35 mouse cellular contexts compared by ENCODE assay signal in genomic region chr17:73243676-73244075, GRCm38 (mm10).
"Had no signal": no experiment of that assay in that cellular context is flagged by ENCODE, and none has a peak within 500 bp of the region (broad histone marks: within the 10 kb centered on the region; RNA-seq: fewer than 3 reads in every experiment).

No protein-coding gene starts in this region.

- H3K4me2 ChIP-seq: heart, embryonic 11.5 days; heart, embryonic 12.5 days; heart, embryonic 13.5 days; heart, embryonic 15.5 days; hindbrain, embryonic 12.5 days; hindbrain, embryonic 13.5 days; hindbrain, embryonic 14.5 days; hindbrain, embryonic 15.5 days; intestine, embryonic 15.5 days; kidney, embryonic 15.5 days had no signal

- H3K9me3 ChIP-seq: heart, embryonic 10.5 days; heart, embryonic 12.5 days; heart, embryonic 13.5 days; heart, embryonic 15.5 days; hindbrain, embryonic 10.5 days; hindbrain, embryonic 12.5 days; hindbrain, embryonic 13.5 days; hindbrain, embryonic 15.5 days; intestine, embryonic 15.5 days; kidney, embryonic 15.5 days had no signal

- H3K36me3 ChIP-seq: heart, embryonic 15.5 days; hindbrain, embryonic 12.5 days; hindbrain, embryonic 15.5 days; intestine, embryonic 15.5 days had no signal

- H3K4me1 ChIP-seq: hindbrain, embryonic 10.5 days; hindbrain, embryonic 12.5 days; hindbrain, embryonic 15.5 days; intestine, embryonic 15.5 days had no signal

- H3K4me3 ChIP-seq: heart, embryonic 10.5 days; heart, embryonic 12.5 days; heart, embryonic 13.5 days; heart, embryonic 15.5 days; hindbrain, embryonic 10.5 days; hindbrain, embryonic 12.5 days; hindbrain, embryonic 13.5 days; hindbrain, embryonic 15.5 days; intestine, embryonic 15.5 days; kidney, embryonic 15.5 days; layer of hippocampus, adult 2 months; left cerebral cortex, adult 2 months had no signal

- H3K27me3 ChIP-seq: heart, embryonic 12.5 days; heart, embryonic 13.5 days; heart, embryonic 15.5 days; hindbrain, embryonic 12.5 days; hindbrain, embryonic 13.5 days; hindbrain, embryonic 15.5 days; intestine, embryonic 15.5 days; kidney, embryonic 15.5 days had no signal

- DNase-seq: heart, postnatal 10 days; heart, postnatal 14 days; heart, postnatal 36 days; heart, postnatal 4 days; kidney, adult 11 months; kidney, adult 18-20 months; kidney, adult 2 months; kidney, adult 8-10 months; kidney, adult 9 months; kidney, postnatal 10 days; kidney, postnatal 14 days; kidney, postnatal 25 days; kidney, postnatal 36 days; kidney, postnatal 4 days; layer of hippocampus, adult 9-11 months; layer of hippocampus, postnatal 36 days had no signal

- ATAC-seq: hindbrain, embryonic 16.5 days; hindbrain, postnatal 0 days; inflammation-experienced regulatory T-cells, adult 6 months; intestine, embryonic 15.5 days; intestine, postnatal 0 days had no signal

- H3K27ac ChIP-seq: heart, embryonic 15.5 days; hindbrain, embryonic 10.5 days; hindbrain, embryonic 12.5 days; hindbrain, embryonic 13.5 days; hindbrain, embryonic 14.5 days; hindbrain, embryonic 15.5 days; hindbrain, postnatal 0 days; intestine, embryonic 15.5 days; kidney, embryonic 15.5 days; kidney, postnatal 0 days; layer of hippocampus, adult 2 months; left cerebral cortex, adult 2 months had no signal

- H3K9ac ChIP-seq: heart, embryonic 12.5 days; heart, embryonic 13.5 days; heart, embryonic 15.5 days; hindbrain, embryonic 12.5 days; hindbrain, embryonic 13.5 days; hindbrain, embryonic 14.5 days; hindbrain, embryonic 15.5 days; intestine, embryonic 15.5 days; kidney, embryonic 15.5 days had no signal
